Mouse (Mus musculus) E14TG2a.4 (cell line): ENCODE results near the gene AU040320.

Experiments used
- CTCF ChIP-seq: conservative IDR thresholded peaks from 2 replicates; pipeline ENCODE4 v1.5.1; 2014; ENCODE audit warnings: low read length
- NANOG ChIP-seq: IDR thresholded peaks from 2 replicates; pipeline ENCODE4 v1.6.1; 2014; ENCODE audit warnings: borderline replicate concordance, low read length, mixed read lengths
- POU5F1 ChIP-seq: IDR thresholded peaks from 2 replicates; pipeline ENCODE4 v1.6.1; 2014; ENCODE audit warnings: low read length, borderline replicate concordance

GRCm38 (mm10) chr4:126860268-126860986, 107.1 kb downstream of the AU040320 start:
- TF ChIP-seq CTCF (no peak), POU5F1 (no peak), NANOG (no peak)
